Mouse (Mus musculus): ENCODE results near the gene Trpc3.
A peak's percentile ranks its signal among the peaks of the same experiment; 100 is the strongest.

DNA sequence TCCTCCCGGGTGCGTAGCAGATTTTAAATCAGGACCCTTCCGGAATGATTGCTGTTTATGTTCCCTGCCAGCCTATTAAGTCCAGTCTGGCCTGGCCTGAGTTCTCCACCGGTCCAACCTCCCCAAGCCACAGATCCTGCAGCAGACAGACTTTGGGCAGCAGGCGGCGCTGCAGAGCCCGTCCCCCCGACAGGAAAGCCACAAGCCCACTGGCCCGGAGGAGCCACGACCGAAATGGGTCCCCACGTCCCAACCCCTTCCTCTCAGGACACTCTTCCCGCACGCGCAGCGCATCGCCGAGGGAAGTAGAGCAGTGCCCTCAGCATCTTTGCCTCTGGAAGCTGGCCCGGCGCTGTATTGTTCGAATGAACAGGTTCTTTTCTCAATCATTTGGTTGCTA lies 1.1 kb downstream of the Trpc3 start:
- TF ChIP-seq ELF1 (IDR thresholded peaks at IDR 0.05; ENCODE audit: low read depth, low read length) (no peak), CTCF (conservative IDR thresholded peaks at IDR 0.05 in 1 of 2, IDR thresholded peaks at IDR 0.05 in 1 of 2; ENCODE audit: low read depth in 2 of 2, low read length in 2 of 2) (peak in 1 of 2 experiments; percentile 26; a peak in 1 of 4 replicates), NELFE (IDR thresholded peaks at IDR 0.05; ENCODE audit: low read depth, low read length) (no peak), MXI1 (IDR thresholded peaks at IDR 0.05; ENCODE audit: low read depth, low read length) (no peak)

Data from CH12.LX (cell line).